ENCODE assay signal across 11 mouse cellular contexts in genomic region chr17:13677225-13678148, GRCm38 (mm10).
DNase-seq lines count a peak whose midpoint lies in the region; ATAC-seq lines count a peak whose summit lies in the region.
"Had no signal": no experiment of that assay in that cellular context is flagged by ENCODE, and none has a peak within 500 bp of the region (broad histone marks: within the 10 kb centered on the region; RNA-seq: fewer than 3 reads in every experiment).

No protein-coding gene starts in this region.

- no peaks in the 10 kb centered on the region for H3K27me3 ChIP-seq in lung, embryonic 15.5 days
- H3K27me3 ChIP-seq in hindbrain, embryonic 14.5 days (ENCODE audit: control insufficient read depth, insufficient read depth, low read length) = no peaks in the 10 kb centered on the region
- H3K27me3 ChIP-seq in neural tube, embryonic 14.5 days (ENCODE audit: control insufficient read depth, insufficient read depth, low read length) = no peaks in the 10 kb centered on the region
- H3K27me3 ChIP-seq: Patski; stomach, embryonic 15.5 days had no signal

- H3K4me3 ChIP-seq in lung, embryonic 15.5 days = no peak overlapping the region
- H3K4me3 ChIP-seq in hindbrain, embryonic 14.5 days (replicated peaks; ENCODE audit: low read length) = no peak overlapping the region
- H3K4me3 ChIP-seq in neural tube, embryonic 14.5 days (ENCODE audit: low read depth, low read length) = no peak overlapping the region
- H3K4me3 ChIP-seq: stomach, embryonic 15.5 days had no signal

- no peaks in the 10 kb centered on the region for H3K36me3 ChIP-seq in lung, embryonic 15.5 days
- no peaks in the 10 kb centered on the region for H3K36me3 ChIP-seq in hindbrain, embryonic 14.5 days (replicated peaks; ENCODE audit: control insufficient read depth, insufficient read depth)
- H3K36me3 ChIP-seq in neural tube, embryonic 14.5 days (ENCODE audit: control insufficient read depth, insufficient read depth, low read length) = no peaks in the 10 kb centered on the region
- H3K36me3 ChIP-seq: stomach, embryonic 15.5 days had no signal

- WGBS in lung, embryonic 15.5 days = 24% methylated on average over 9 of the region's 9 CpGs
- 25% methylated on average over 9 of the region's 9 CpGs for WGBS in hindbrain, embryonic 14.5 days
- WGBS in neural tube, embryonic 14.5 days = 29% methylated on average over 9 of the region's 9 CpGs

- H3K9ac ChIP-seq in lung, embryonic 15.5 days = 0 out of 2 replicates have a peak overlapping the region, but pooled peaks have one; percentile 4
- H3K9ac ChIP-seq in hindbrain, embryonic 14.5 days = peak overlapping the region; percentile 16; the same call in 1 of the 2 replicates
- no peak overlapping the region for H3K9ac ChIP-seq in neural tube, embryonic 14.5 days (replicated peaks; ENCODE audit: low read depth, low read length)
- H3K9ac ChIP-seq: stomach, embryonic 15.5 days had no signal

- peak; percentile 83 for ATAC-seq in frontal cortex, adult (ENCODE audit: low TSS enrichment)
- no peak; the same call in 1 of the 2 replicates for ATAC-seq in lung, embryonic 15.5 days (ENCODE audit: borderline replicate concordance, extremely low read depth, low FRiP score, low TSS enrichment)
- ATAC-seq in hindbrain, embryonic 14.5 days (ENCODE audit: low FRiP score) = no peak
- no peak for ATAC-seq in neural tube, embryonic 14.5 days (ENCODE audit: low read depth)
- ATAC-seq in CD4-positive, CD25-positive, alpha-beta regulatory T cell, adult 4 months = no peak
- ATAC-seq: Patski had no signal

- peak overlapping the region; percentile 30; the same call in 1 of the 2 replicates for H3K4me2 ChIP-seq in lung, embryonic 15.5 days
- peak overlapping the region; percentile 23; the same call in 1 of the 2 replicates for H3K4me2 ChIP-seq in hindbrain, embryonic 14.5 days (replicated peaks)
- peak overlapping the region; percentile 16; the same call in 1 of the 2 replicates for H3K4me2 ChIP-seq in neural tube, embryonic 14.5 days (ENCODE audit: low read depth, low read length)
- H3K4me2 ChIP-seq: stomach, embryonic 15.5 days had no signal

- H3K27ac ChIP-seq in lung, embryonic 15.5 days = peak overlapping the region; percentile 37
- H3K27ac ChIP-seq in hindbrain, embryonic 14.5 days = peak overlapping the region; percentile 61; the same call in 1 of the 2 replicates
- peak overlapping the region; percentile 62; the same call in 1 of the 2 replicates for H3K27ac ChIP-seq in neural tube, embryonic 14.5 days (ENCODE audit: low read depth, low read length)
- H3K27ac ChIP-seq: stomach, embryonic 15.5 days had no signal

- H3K4me1 ChIP-seq in lung, embryonic 15.5 days = peaks cover 27% of the 10 kb centered on the region
- H3K4me1 ChIP-seq in hindbrain, embryonic 14.5 days (replicated peaks; ENCODE audit: control insufficient read depth, insufficient read depth, low read length) = 0 out of 2 replicates have a peak, but pooled peaks cover 14% of the 10 kb centered on the region
- peaks cover 7% of the 10 kb centered on the region; the same call in 1 of the 2 replicates for H3K4me1 ChIP-seq in neural tube, embryonic 14.5 days (ENCODE audit: control insufficient read depth, insufficient read depth, low read length)

- DNase-seq in frontal cortex, postnatal 25 days (ENCODE audit: low spot score in 2 of 2) = no peak
- DNase-seq in lung, postnatal 4 days = no peak
- DNase-seq in hindbrain, embryonic 14.5 days (ENCODE audit: low spot score) = no peak
- DNase-seq in cerebellum, postnatal 10 days = no peak
- DNase-seq: kidney, postnatal 36 days had no signal

- no peaks in the 10 kb centered on the region for H3K9me3 ChIP-seq in lung, embryonic 15.5 days
- no peaks in the 10 kb centered on the region for H3K9me3 ChIP-seq in hindbrain, embryonic 14.5 days (ENCODE audit: control insufficient read depth, low read length)
- H3K9me3 ChIP-seq in neural tube, embryonic 14.5 days (ENCODE audit: control insufficient read depth, low read length) = no peaks in the 10 kb centered on the region
- H3K9me3 ChIP-seq: stomach, embryonic 15.5 days had no signal
